Mouse (Mus musculus): ENCODE measurements around the gene Dgki.

- no peak for TF ChIP-seq CTCF (IDR thresholded peaks at IDR 0.05; ENCODE audit: low read depth, low read length)
- no peak for TF ChIP-seq GATA2 (IDR thresholded peaks at IDR 0.05; ENCODE audit: borderline replicate concordance, low read depth, low read length)
- no peak for TF ChIP-seq TAL1 (conservative IDR thresholded peaks at IDR 0.05; ENCODE audit: low read depth, low read length)
Observed at GRCm38 (mm10) chr6:37300492-37300891, 508 bp upstream of the Dgki start.
